Mouse (Mus musculus) limb, embryonic 11.5 days (tissue): ENCODE data around the gene Spata16. TPM values are rescaled to one million over a fixed set of nuclear protein-coding genes. Genes with fewer than 3 reads are reported as not detected.

ENCODE experiments used
- ATAC-seq: fragments of 200-750 bp; cut with Nextera tagmentation; 2 replicates; pipeline ENCODE4 v1.8.0; 2017; ENCODE audit warnings: low read depth; ENCODE audit not compliant: insufficient number of reproducible peaks, low FRiP score, low TSS enrichment
- DNase-seq: peaks from one replicate; pipeline ENCODE4 v3.0.0-alpha.2; 2015; ENCODE audit warnings: low spot score
- H3K27ac ChIP-seq: fragments of 300-500 bp; sonication (generic); replicated peaks from 2 replicates; pipeline ENCODE4 v1.5.1; 2014; ENCODE audit warnings: low read depth, mild to moderate bottlenecking, low read length
- H3K27me3 ChIP-seq: fragments of 300-500 bp; sonication (generic); 2 replicates; pipeline ENCODE4 v1.6.1; 2014; ENCODE audit warnings: mild to moderate bottlenecking, low read length, mixed read lengths; ENCODE audit not compliant: control insufficient read depth, insufficient read depth
- H3K36me3 ChIP-seq: fragments of 300-500 bp; sonication (generic); 2 replicates; pipeline ENCODE4 v1.6.1; 2014; ENCODE audit warnings: mild to moderate bottlenecking, low read length, moderate library complexity, mixed read lengths; ENCODE audit not compliant: control insufficient read depth, insufficient read depth
- H3K4me1 ChIP-seq: fragments of 300-500 bp; sonication (generic); 2 replicates; pipeline ENCODE4 v1.6.1; 2014; ENCODE audit warnings: low read length, mixed read lengths; ENCODE audit not compliant: control insufficient read depth, insufficient read depth
- H3K4me2 ChIP-seq: fragments of 300-500 bp; sonication (generic); 2 replicates; pipeline ENCODE4 v1.6.1; 2014; ENCODE audit warnings: low read depth, mild to moderate bottlenecking, moderate library complexity; ENCODE audit not compliant: severe bottlenecking
- H3K4me3 ChIP-seq: fragments of 300-500 bp; sonication (generic); 2 replicates; pipeline ENCODE4 v1.5.1; 2014; ENCODE audit warnings: low read depth, low read length
- H3K9ac ChIP-seq: fragments of 300-500 bp; sonication (generic); 2 replicates; pipeline ENCODE4 v1.6.1; 2014; ENCODE audit warnings: mild to moderate bottlenecking, low read length
- H3K9me3 ChIP-seq: fragments of 300-500 bp; sonication (generic); 2 replicates; pipeline ENCODE4 v1.6.1; 2016; ENCODE audit warnings: low read length; ENCODE audit not compliant: control insufficient read depth
- WGBS: fragments of 180-500 bp; shearing (Covaris S2); extraction: QIAGEN DNeasy Blood & Tissue Kit; methylation state at CpG from one replicate; pipeline ENCODE4 v1.1.7; 2014; 5-methylcytosine and 5-hydroxymethylcytosine counted together
- polyA plus RNA-seq: library from polyadenylated mRNA; unstranded; fragments of >200 nt; fragmentation: Nextera tagmentation; extraction: Ambion mirVana; gene quantifications from 2 replicates; pipeline ENCODE4 v1.2.1, GENCODE M21; 2014

Spata16 gene
- polyA plus RNA-seq, 1 experiment from 2014 or later, result not detected

DNA sequence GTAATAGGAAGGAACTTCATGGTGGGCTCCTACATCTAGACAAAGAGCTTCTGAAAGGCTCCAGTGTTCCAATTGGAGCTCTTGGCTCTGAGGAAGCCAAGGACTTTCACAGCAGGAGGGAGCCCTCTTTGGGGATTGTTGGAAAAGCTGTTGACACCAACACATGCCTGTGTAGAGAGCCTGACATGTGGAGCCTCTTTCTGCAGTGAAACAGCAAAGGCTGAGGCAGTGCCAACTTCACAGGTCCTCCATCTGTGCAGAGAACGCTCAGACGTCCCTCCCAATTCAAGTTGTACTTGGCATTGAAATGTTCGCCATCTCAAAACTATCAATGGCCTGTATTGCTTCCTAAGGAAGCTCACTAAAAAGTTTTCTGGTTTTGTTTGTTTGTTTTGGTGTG is 207.6 kb downstream of the Spata16 start:
- WGBS, result 80% methylated on average over 3 of the region's 3 CpGs
- DNase-seq (no peak), ATAC-seq (no peak)
- no peaks in the 10 kb centered on the region for H3K36me3 ChIP-seq
- H3K9me3 ChIP-seq, result no peaks in the 10 kb centered on the region
- no peak overlapping the region for H3K27ac ChIP-seq
- no peak overlapping the region for H3K4me3 ChIP-seq
- no peaks in the 10 kb centered on the region for H3K27me3 ChIP-seq
- no peak overlapping the region for H3K9ac ChIP-seq
- H3K4me1 ChIP-seq, result no peaks in the 10 kb centered on the region
- H3K4me2 ChIP-seq, result no peak overlapping the region

DNA sequence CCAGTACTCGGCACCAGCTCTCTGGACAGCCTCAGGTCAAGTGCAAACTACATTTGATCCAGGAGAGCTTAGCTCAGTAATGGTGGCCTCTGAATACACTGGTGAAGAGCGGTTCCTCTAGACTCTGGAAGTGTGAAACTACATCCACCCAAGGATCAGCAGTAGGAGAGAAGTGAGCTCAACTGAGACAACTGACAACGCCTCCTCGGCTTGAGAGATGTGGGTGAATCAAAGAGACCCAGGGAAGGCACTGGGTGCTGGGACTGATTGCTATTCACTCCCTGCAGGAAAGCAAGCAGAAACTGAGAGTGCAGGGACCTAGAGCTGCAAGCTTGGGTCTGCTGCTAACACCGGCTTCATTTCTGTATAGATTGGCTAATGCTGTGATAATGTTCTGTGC is 210.5 kb downstream of the Spata16 start:
- ATAC-seq (no peak), DNase-seq (no peak)
- Histone ChIP-seq H3K4me1 (no peaks in the 10 kb centered on the region), H3K4me2 (no peak overlapping the region), H3K36me3 (no peaks in the 10 kb centered on the region), H3K4me3 (no peak overlapping the region), H3K9ac (no peak overlapping the region), H3K9me3 (no peaks in the 10 kb centered on the region), H3K27me3 (no peaks in the 10 kb centered on the region), H3K27ac (no peak overlapping the region)
- WGBS, result 83% methylated on average over 5 of the region's 5 CpGs

DNA sequence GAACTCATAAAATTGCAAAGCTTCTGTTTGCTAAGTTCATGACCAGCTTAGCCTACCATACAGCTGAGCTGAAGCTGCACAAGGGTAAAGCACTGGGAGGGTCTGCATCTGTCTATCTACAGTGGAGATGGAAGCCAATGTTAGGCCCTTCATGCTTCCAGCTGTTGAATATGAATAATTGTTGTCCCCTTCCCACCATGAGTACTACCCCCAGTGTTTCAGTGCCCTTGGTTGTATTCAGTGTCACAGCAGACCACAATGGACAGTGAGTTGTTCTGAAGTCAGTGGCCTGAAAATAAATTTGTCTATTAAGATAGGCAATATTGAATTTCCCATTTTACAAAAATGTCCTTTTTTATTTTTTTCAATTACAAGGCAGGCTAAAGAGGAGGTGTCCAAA is 212.8 kb downstream of the Spata16 start:
- Histone ChIP-seq H3K9ac (no peak overlapping the region), H3K27ac (no peak overlapping the region), H3K4me3 (no peak overlapping the region), H3K4me1 (no peaks in the 10 kb centered on the region), H3K9me3 (no peaks in the 10 kb centered on the region), H3K4me2 (no peak overlapping the region), H3K36me3 (no peaks in the 10 kb centered on the region), H3K27me3 (no peaks in the 10 kb centered on the region)
- no peak for DNase-seq
- ATAC-seq, result no peak

DNA sequence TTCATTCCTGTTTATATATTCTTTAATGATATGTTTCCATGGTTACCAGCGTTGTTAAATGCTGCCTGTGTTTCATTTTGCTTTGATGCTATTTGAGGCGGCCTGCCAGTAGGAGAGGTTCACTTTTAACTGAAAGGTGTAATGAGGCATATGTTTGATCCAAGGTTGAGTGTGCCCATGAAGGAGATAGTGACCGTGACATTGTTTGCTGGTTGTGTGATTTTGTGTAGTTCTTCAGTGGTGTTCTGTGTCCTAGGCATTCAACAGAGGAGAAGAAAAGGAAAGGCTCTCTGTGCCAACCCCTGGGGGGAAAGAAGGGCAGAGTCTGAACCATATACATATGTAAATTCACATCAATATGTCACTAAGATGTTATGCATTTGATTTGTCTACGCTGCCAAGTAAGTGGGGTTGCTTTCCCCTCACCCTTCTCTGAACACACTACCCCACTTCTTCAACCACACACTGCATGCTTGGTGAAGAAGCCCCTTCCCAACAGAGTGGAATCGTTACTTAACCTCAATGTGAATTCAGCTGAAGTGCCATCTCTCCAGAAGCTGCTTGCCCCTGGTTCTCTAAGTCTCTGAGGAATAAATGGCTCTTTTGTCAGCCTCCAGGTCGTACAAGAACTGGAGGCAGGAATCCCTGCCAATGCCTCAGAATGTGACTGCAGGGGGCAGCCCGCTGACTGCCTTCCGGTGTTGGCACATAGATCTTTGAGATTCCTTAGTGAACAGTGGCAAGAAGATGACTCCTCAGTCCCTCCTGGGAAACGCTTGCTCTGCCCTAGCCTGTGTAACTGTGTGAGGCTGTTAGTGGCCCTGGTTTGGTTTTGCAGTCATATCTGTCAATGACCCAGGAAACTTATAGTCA is 213.5 kb downstream of the Spata16 start:
- 72% methylated on average over 9 of the region's 9 CpGs for WGBS

DNA sequence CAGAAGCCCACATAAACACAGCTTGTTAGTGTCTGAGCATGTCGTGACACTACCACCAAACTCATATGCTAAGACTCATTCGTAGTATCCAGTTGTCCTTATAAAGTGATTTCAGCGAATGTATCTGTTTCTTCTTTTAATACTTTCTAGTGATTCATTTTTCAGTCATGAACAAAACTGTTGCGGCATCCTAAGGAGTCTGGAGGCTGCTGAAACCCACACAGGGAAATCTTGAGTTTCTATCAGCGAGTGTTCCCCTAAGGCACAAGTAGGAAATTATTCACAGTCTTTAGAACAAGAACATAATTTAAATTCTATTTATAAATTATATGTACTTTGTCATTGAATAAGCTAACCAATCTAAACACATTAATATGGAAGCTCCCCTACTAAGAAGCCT is 216.1 kb downstream of the Spata16 start:
- H3K36me3 ChIP-seq, result no peaks in the 10 kb centered on the region
- H3K4me2 ChIP-seq, result no peak overlapping the region
- no peaks in the 10 kb centered on the region for H3K4me1 ChIP-seq
- ATAC-seq (no peak), DNase-seq (no peak)
- H3K9ac ChIP-seq, result no peak overlapping the region
- no peak overlapping the region for H3K27ac ChIP-seq
- no peaks in the 10 kb centered on the region for H3K27me3 ChIP-seq
- 86% methylated on average over 5 of the region's 5 CpGs for WGBS
- no peak overlapping the region for H3K4me3 ChIP-seq
- no peaks in the 10 kb centered on the region for H3K9me3 ChIP-seq

More for the DNA sequence above, 213.5 kb downstream of the Spata16 start:
- ATAC-seq (no peak), DNase-seq (no peak)
- H3K36me3 ChIP-seq, result no peaks in the 10 kb centered on the region
- H3K9ac ChIP-seq, result no peak overlapping the region
- no peaks in the 10 kb centered on the region for H3K9me3 ChIP-seq
- H3K27me3 ChIP-seq, result no peaks in the 10 kb centered on the region
- H3K4me3 ChIP-seq, result no peak overlapping the region
- no peaks in the 10 kb centered on the region for H3K4me1 ChIP-seq
- no peak overlapping the region for H3K27ac ChIP-seq
- no peak overlapping the region for H3K4me2 ChIP-seq

DNA sequence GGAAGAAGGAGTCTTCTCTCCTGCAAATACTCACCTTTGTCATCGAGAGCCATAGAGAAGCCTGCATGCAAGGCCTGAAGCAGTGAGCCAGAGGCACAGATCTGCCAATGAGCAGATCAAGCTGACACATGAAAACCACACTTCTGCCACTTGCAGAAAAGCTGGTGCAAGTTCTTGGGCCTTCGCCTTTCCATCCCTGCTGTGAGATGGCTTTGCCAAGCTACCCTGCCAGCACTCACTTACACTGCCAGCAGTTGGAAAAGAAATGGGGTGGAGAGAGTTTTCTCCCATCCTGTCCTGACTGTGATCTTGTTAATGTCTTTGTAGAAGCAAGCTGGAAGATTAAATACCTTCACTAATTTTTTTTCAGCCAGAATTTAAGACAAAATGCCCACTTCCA is 237.3 kb downstream of the Spata16 start:
- H3K4me1 ChIP-seq, result no peaks in the 10 kb centered on the region
- no peak overlapping the region for H3K27ac ChIP-seq
- no peak overlapping the region for H3K9ac ChIP-seq
- H3K4me2 ChIP-seq, result no peak overlapping the region
- no peaks in the 10 kb centered on the region for H3K27me3 ChIP-seq
- ATAC-seq (no peak), DNase-seq (no peak)
- no peaks in the 10 kb centered on the region for H3K36me3 ChIP-seq
- 70% methylated on average over 2 of the region's 2 CpGs for WGBS
- H3K4me3 ChIP-seq, result no peak overlapping the region
- no peaks in the 10 kb centered on the region for H3K9me3 ChIP-seq

DNA sequence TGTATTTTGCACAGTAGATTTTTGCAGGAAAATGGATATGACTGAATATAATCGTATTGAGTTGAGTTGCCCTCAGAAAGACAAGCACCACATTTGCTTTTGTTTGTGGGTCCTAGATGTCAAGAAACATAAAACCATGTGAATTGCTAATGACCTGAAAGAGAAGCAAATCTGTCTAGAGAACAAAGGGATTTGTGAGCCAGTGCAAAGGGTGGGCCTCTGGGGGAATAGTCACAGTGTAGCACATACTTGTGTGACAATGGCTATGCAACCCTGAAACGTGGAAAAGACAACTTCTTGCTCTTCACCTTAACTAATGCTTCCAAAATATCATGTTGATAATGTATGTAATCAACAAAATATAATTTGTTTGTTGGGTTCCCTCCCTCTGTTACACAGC is 239.9 kb downstream of the Spata16 start:
- no peak for ATAC-seq
- no peaks in the 10 kb centered on the region for H3K36me3 ChIP-seq
- H3K9me3 ChIP-seq, result no peaks in the 10 kb centered on the region
- 84% methylated on average over 2 of the region's 2 CpGs for WGBS
- DNase-seq, result no peak
- H3K27me3 ChIP-seq, result no peaks in the 10 kb centered on the region
- no peak overlapping the region for H3K27ac ChIP-seq
- H3K9ac ChIP-seq, result no peak overlapping the region
- H3K4me1 ChIP-seq, result no peaks in the 10 kb centered on the region
- no peak overlapping the region for H3K4me2 ChIP-seq
- no peak overlapping the region for H3K4me3 ChIP-seq

DNA sequence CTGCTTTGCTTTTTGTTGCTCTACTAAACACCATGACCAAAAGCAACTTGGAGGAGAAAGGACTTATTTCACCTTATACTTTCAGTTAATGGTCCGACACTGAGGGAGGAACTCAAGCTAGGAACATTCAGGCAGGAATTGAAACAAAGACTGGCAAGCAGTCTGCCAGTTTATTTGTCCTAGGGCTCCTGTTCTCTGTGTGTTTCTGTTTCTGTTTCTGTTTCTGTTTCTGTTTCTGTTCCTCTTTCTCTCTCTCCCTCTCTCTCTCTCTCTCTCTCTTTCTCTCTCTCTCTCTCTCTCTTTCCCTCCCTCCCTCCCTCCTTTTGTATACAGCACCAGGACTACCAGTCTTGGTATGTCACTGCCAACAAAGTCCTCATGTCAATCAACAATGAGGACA is 279.2 kb downstream of the Spata16 start:
- ATAC-seq (no peak), DNase-seq (no peak)
- H3K27me3 ChIP-seq, result no peaks in the 10 kb centered on the region
- H3K27ac ChIP-seq, result no peak overlapping the region
- H3K9ac ChIP-seq, result no peak overlapping the region
- H3K36me3 ChIP-seq, result no peaks in the 10 kb centered on the region
- no peak overlapping the region for H3K4me2 ChIP-seq
- no peaks in the 10 kb centered on the region for H3K9me3 ChIP-seq
- H3K4me3 ChIP-seq, result no peak overlapping the region
- 74% methylated on average over 1 of the region's 1 CpGs for WGBS
- H3K4me1 ChIP-seq, result no peaks in the 10 kb centered on the region

DNA sequence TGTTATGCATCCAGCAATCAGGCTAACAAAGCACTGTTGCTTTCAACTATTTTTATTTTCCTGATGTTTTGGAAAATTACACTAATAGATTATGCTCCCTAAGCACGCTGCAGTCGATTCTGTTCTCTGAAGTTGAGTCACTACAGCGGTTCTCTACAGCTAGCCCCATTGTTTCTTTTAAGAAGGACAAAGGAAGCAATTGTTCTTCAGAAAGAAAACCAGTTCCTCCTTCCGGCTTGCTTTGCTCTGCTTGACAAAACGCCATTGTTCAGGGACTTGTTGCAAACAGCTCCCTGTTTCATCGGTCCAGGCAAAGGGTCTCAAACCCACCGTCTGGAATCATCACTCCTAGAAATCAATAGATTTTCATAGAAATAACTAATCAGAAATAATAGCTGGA is 283.6 kb downstream of the Spata16 start:
- Histone ChIP-seq H3K9ac (no peak overlapping the region), H3K9me3 (no peaks in the 10 kb centered on the region), H3K4me1 (no peaks in the 10 kb centered on the region), H3K36me3 (no peaks in the 10 kb centered on the region), H3K27me3 (no peaks in the 10 kb centered on the region), H3K4me2 (no peak overlapping the region), H3K4me3 (no peak overlapping the region), H3K27ac (no peak overlapping the region)
- no peak for ATAC-seq
- DNase-seq, result no peak
- WGBS, result 75% methylated on average over 7 of the region's 7 CpGs
